Mouse (Mus musculus): ENCODE measurements around the gene Slc9b2. TPM values are rescaled to one million over a fixed set of nuclear protein-coding genes. Genes with fewer than 3 reads are reported as not detected.

Gene Slc9b2
- total RNA-seq, 2 experiments from 2014 or later, result 0.22 to 0.29 TPM

DNA sequence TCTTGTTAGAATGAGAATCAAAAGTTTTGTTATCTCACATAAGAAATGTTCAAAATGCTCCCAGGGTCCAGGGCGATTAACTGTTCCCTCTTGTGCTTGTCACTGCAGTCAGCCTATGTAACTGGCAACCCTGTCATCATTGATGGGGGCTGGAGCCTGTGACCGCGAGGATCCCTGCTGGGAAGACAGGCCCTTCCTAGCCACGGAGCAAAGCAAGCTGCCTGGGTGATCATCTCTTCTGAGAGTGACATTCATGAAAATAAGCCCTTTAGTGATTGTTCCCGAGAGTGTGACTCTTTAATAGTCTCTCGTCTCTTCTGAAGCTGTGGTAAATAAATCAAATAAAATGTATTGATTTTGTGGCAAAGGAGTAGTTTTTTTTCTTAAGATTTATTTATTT lies 3.4 kb upstream of the Slc9b2 start:
- no peak for DNase-seq (ENCODE audit: low spot score)
- intact Hi-C loops (cut with DNase I), result no loop called here

DNA sequence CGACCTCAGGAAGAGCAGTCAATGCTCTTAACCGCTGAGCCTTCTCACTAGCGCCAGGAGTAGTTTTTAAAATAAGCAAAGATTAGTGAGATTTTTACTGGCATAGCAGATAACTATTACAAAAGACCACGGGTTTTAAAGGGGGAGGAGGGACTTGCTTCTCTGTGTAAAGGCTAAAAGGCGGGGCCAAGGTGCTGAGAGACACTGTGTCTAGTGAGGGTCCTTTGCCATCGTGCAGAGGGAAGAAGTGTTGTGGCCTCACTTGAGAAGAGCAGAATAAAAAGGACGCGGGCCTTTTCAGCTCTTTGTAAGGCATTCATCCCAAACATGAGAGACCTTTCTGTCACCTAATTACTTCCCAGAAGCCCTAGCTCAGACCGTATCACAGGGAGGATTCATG lies 2.9 kb upstream of the Slc9b2 start:
- intact Hi-C loops (cut with DNase I), result no loop called here
- DNase-seq (ENCODE audit: low spot score), result no peak

GRCm38 (mm10) chr3:135312916-135313491 lies 5.5 kb downstream of the Slc9b2 start:
- intact Hi-C loops (cut with DNase I), result no loop called here
- no peak for DNase-seq (ENCODE audit: low spot score)

- intact Hi-C loops (cut with DNase I), result no loop called here
- no peak for DNase-seq (ENCODE audit: low spot score)
Measured at GRCm38 (mm10) chr3:135313727-135314126, 6.2 kb downstream of the Slc9b2 start.

GRCm38 (mm10) chr3:135314811-135315210 lies 7.3 kb downstream of the Slc9b2 start:
- intact Hi-C loops (cut with DNase I), result no loop called here
- no peak for DNase-seq (ENCODE audit: low spot score)

DNA sequence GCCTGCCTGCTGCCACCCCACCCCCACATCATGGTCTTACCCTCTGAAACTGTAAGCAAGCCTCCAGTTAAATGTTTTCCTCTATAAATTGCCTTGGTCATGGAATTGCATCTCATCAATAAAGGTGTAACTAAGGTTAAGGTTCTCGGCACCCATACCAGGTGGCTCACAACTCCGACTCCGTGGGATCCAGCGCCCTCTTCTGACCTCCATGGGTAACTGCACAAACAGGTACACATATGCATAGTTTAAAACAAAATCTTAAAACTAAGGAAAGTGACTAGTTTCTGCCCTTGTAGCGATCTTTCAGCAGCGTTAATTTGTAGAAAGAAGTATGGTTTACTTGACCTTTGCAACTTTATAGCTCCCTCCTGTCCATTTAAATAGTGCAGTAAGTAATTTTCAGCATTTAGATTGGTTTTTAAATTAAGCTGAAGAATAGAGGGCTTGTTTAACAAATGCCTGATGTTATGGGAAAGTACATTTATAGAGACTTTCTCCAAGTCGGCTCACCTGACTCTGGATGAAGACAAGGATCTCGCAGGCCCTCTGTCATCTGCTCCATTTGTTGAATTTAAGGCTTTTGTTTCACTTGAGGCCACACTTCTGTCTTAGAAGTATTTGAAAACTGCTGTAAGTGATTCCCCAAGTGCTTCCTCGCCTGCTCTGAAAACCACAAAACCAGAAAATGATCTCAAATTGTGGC lies 8.4 kb downstream of the Slc9b2 start:
- no peak for DNase-seq (ENCODE audit: low spot score)
- intact Hi-C loops (cut with DNase I), result no loop called here

GRCm38 (mm10) chr3:135318331-135318730 lies 10.8 kb downstream of the Slc9b2 start:
- intact Hi-C loops (cut with DNase I), result no loop called here
- DNase-seq (ENCODE audit: low spot score), result no peak

GRCm38 (mm10) chr3:135324354-135324753 lies 16.9 kb downstream of the Slc9b2 start:
- intact Hi-C loops (cut with DNase I), result no loop called here
- no peak for DNase-seq (ENCODE audit: low spot score)

DNA sequence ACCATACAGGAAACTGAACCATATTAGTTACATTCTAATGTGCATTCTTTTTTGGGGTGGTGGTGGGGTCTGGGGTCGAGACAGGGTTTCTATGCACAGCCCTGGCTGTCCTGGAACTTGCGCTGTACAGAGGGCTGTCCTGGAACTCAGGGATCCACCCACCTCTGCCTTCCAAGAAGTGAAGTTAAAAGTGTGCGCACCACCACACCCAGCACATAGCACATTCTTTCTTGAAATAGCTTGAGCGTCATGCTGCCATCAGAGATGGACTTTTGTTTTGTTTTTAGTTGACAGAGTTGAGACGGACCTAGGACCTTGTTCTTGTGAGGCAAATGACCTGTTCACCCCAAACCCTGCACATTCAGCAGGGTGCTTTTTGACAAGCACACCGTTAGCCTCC lies 19.7 kb downstream of the Slc9b2 start:
- intact Hi-C loops (cut with DNase I), result no loop called here

GRCm38 (mm10) chr3:135327601-135328000 lies 20.1 kb downstream of the Slc9b2 start:
- intact Hi-C loops (cut with DNase I), result no loop called here
- no peak for DNase-seq (ENCODE audit: low spot score)

More for the DNA sequence above, 19.7 kb downstream of the Slc9b2 start:
- no peak for DNase-seq (ENCODE audit: low spot score)

- intact Hi-C loops (cut with DNase I), result no loop called here
- no peak for DNase-seq (ENCODE audit: low spot score)
Measured at GRCm38 (mm10) chr3:135328560-135328959, 21.1 kb downstream of the Slc9b2 start.

- intact Hi-C loops (cut with DNase I), result no loop called here
Measured at GRCm38 (mm10) chr3:135332691-135333090, 25.2 kb downstream of the Slc9b2 start.

GRCm38 (mm10) chr3:135333763-135334162 lies 26.3 kb downstream of the Slc9b2 start:
- intact Hi-C loops (cut with DNase I), result no loop called here
- no peak for DNase-seq (ENCODE audit: low spot score)

More at GRCm38 (mm10) chr3:135332691-135333090, 25.2 kb downstream of the Slc9b2 start:
- no peak for DNase-seq (ENCODE audit: low spot score)

- DNase-seq (ENCODE audit: low spot score), result no peak
- intact Hi-C loops (cut with DNase I), result no loop called here
Measured at GRCm38 (mm10) chr3:135347739-135348264, 40.3 kb downstream of the Slc9b2 start, which contains the start of gene Slc9b1. Slc9b1 (plus strand) TSS chr3:135348029.

GRCm38 (mm10) chr3:135349022-135349421 lies 41.5 kb downstream of the Slc9b2 start:
- DNase-seq (ENCODE audit: low spot score), result no peak
- intact Hi-C loops (cut with DNase I), result no loop called here

DNA sequence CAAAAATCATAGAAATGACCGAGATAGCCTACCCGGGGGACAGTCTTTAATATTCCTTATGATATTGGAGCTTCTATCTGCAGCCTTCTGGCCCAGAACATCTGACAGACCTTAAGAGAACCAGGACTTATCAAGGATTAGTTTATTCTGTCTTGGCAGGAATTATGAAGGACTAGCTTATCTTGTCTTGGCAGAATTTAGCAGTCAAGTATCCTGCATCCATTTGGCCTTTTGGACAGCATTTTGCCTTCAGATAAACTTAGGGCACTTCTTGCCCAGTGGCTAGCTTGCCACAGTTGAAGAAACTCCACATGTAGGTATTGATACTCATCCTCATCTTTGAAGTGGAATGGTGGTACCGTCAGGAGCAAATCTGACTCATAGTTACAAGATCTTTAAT lies 44.4 kb downstream of the Slc9b2 start:
- intact Hi-C loops (cut with DNase I), result no loop called here

DNA sequence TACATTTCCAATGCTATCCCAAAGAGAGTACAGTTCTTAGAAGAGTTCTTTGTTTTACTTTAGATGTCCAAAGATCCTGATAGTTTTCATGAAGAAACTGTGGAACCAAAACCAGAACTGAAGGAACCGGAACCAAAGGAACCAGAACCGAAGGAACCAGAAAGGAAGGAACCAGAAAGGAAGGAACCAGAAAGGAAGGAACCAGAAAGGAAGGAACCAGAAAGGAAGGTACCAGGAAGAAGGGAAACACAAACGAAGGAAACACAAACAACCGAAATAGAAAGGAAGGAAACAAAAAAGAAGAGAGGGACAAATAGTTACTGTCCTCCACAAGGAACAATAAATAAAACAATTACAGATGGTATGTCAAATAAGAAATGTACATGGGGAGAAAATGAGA lies 49.9 kb downstream of the Slc9b2 start:
- DNase-seq (ENCODE audit: low spot score), result no peak
- intact Hi-C loops (cut with DNase I), result no loop called here

More for the DNA sequence above, 44.4 kb downstream of the Slc9b2 start:
- no peak for DNase-seq (ENCODE audit: low spot score)

DNA sequence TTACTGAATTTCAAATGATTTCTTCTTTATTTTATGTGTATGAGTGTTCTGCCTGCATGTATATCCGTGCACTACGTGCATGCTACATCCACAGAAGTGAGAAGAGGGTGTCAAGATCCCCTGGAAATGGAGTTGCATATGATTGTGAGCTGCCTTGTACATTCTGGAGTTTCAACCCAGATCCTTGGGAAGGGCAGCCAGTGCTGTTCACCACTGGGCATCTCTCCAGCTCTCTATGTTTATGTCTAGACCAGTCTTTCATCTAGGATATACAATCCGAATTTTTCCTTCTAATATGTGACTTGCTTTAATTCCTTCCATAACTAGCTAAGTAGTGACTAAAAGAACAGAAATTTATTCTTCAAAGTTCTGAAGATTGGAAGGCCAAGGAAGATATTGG lies 68.3 kb downstream of the Slc9b2 start:
- DNase-seq (ENCODE audit: low spot score), result no peak
- intact Hi-C loops (cut with DNase I), result no loop called here

DNA sequence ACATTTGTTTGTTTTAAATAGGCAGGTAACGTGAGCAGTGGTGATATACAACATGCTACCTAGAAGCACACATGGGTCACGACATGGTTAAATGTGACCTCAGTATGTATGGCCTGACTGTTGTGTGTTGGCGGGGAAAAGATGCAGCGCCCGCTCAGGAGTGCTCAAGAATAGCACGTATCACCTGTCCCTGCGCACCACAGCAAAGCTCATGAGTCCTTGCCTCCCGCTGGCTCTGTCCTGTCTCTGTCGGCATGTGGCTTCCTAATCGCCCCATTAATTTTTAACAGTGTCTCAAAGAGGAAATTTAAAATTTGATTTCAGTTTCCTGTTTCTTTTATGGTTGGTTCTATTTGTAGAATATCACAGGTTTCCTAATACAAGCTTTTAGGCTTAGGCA lies 69.9 kb downstream of the Slc9b2 start:
- DNase-seq (ENCODE audit: low spot score), result no peak
- intact Hi-C loops (cut with DNase I), result no loop called here

- intact Hi-C loops (cut with DNase I), result no loop called here
- no peak for DNase-seq (ENCODE audit: low spot score)
Measured at GRCm38 (mm10) chr3:135379868-135380267, 72.4 kb downstream of the Slc9b2 start.

DNA sequence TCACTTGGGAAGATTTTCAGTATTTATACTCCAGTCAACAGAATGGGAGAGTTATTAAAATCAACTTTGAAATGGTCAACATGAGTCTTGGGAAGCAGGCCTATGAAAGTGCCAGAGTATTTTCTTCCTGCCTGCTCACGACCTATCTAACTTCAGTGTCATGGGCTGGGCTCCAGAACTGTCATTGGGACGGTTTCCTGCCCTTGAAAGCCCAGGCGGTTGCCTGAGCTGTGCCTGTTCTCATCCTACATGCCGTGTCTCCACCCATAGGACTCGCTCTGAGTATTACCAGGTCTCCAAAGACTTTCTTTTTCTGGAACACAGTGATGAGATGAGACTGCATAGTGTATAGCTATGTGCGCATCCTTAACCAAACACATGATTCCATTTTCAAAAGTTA lies 85.7 kb downstream of the Slc9b2 start:
- intact Hi-C loops (cut with DNase I), result no loop called here
- no peak for DNase-seq (ENCODE audit: low spot score)
